ENCODE assay signal across 28 mouse cellular contexts in the genomic region with DNA sequence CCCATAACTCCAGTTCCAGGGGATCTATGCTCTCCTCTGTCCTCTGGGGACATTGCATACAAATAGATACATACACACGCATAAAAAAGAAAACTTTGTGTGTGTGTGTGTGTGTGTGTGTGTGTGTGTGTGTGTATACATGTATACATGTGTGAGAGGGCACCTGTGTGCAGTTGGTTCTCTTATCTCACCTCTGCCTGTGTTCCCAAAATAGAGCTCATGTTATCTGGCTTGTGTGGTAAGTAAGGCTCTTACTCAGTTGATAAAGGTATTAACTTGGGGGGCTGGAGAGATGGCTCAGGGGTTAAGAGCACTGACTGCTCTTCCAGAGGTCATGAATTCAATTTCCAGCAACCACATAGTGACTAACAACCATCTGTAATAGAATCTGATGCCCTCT. TPM values are rescaled to one million over a fixed set of nuclear protein-coding genes. Genes with fewer than 3 reads are reported as not detected.
A peak's percentile ranks its signal among the peaks of the same experiment; 100 is the strongest.
DNase-seq lines count a peak whose midpoint lies in the region; ATAC-seq and TF ChIP-seq lines count a peak whose summit lies in the region.
"Had no signal": no experiment of that assay in that cellular context is flagged by ENCODE, and none has a peak within 500 bp of the region (broad histone marks: within the 10 kb centered on the region; RNA-seq: fewer than 3 reads in every experiment).

No protein-coding gene starts in this region.

- TF ChIP-seq EP300 in liver, embryonic 14.5 days (IDR thresholded peaks at IDR 0.05; ENCODE audit: low read depth): peak; percentile 40; the same call in 1 of the 2 replicates

- H3K4me3 ChIP-seq in heart, embryonic 13.5 days: no peak overlapping the region
- no peak overlapping the region for H3K4me3 ChIP-seq in liver, embryonic 12.5 days
- no peak overlapping the region for H3K4me3 ChIP-seq in liver, embryonic 14.5 days (ENCODE audit: insufficient read depth in 1 of 2, low read depth in 2 of 2, low read length in 2 of 2)
- H3K4me3 ChIP-seq: forebrain, embryonic 10.5 days; forebrain, embryonic 13.5 days; heart, adult 2 months; heart, embryonic 10.5 days; heart, embryonic 15.5 days; hindbrain, embryonic 12.5 days; hindbrain, embryonic 15.5 days had no signal

- H3K4me1 ChIP-seq in heart, embryonic 13.5 days: peaks cover 20% of the 10 kb centered on the region
- H3K4me1 ChIP-seq in liver, embryonic 12.5 days: peaks cover 34% of the 10 kb centered on the region
- peaks cover 9 to 12% of the 10 kb centered on the region in 2 experiments for H3K4me1 ChIP-seq in liver, embryonic 14.5 days (replicated peaks; ENCODE audit: control insufficient read depth in 2 of 2, insufficient read depth in 2 of 2, low read length in 1 of 2)
- H3K4me1 ChIP-seq: forebrain, embryonic 13.5 days; hindbrain, embryonic 12.5 days; hindbrain, embryonic 15.5 days had no signal

- no peak overlapping the region for H3K9ac ChIP-seq in heart, embryonic 13.5 days
- H3K9ac ChIP-seq in liver, embryonic 12.5 days: no peak overlapping the region
- H3K9ac ChIP-seq in liver, embryonic 14.5 days (replicated peaks): no peak overlapping the region
- H3K9ac ChIP-seq: forebrain, embryonic 13.5 days; heart, embryonic 15.5 days; hindbrain, embryonic 12.5 days; hindbrain, embryonic 15.5 days had no signal

- 39% methylated on average over 1 of the region's 1 CpGs for WGBS in heart, embryonic 13.5 days
- 77% methylated on average over 1 of the region's 1 CpGs for WGBS in liver, embryonic 12.5 days (ENCODE audit: insufficient replicate concordance)
- 44% methylated on average over 1 of the region's 1 CpGs for WGBS in liver, embryonic 14.5 days (ENCODE audit: insufficient replicate concordance)

- no peak for TF ChIP-seq CTCF in liver, embryonic 14.5 days (IDR thresholded peaks at IDR 0.05; ENCODE audit: low read depth)

- H3K27me3 ChIP-seq in heart, embryonic 13.5 days (replicated peaks): no peaks in the 10 kb centered on the region
- no peaks in the 10 kb centered on the region for H3K27me3 ChIP-seq in liver, embryonic 12.5 days (replicated peaks)
- no peaks in the 10 kb centered on the region for H3K27me3 ChIP-seq in liver, embryonic 14.5 days (ENCODE audit: control insufficient read depth, insufficient read depth, low read length)
- H3K27me3 ChIP-seq: CH12.LX; forebrain, embryonic 13.5 days; heart, embryonic 15.5 days; hindbrain, embryonic 12.5 days; hindbrain, embryonic 15.5 days had no signal

- intact Hi-C loops in heart, postnatal 14 days (cut with DNase I): no loop called here

- DNase-seq in heart, postnatal 14 days: no peak
- DNase-seq in liver: no peak
- DNase-seq in liver, embryonic 14.5 days (ENCODE audit: low read depth in 3 of 3, low spot score in 3 of 3): peak in 2 of 3 experiments; percentile 4 to 20
- no peak for DNase-seq in kidney, adult 18-20 months
- DNase-seq in spleen, adult 12 weeks (ENCODE audit: low spot score): no peak
- DNase-seq: adrenal gland, adult 2 months; adrenal gland, postnatal 14 days; B cell, adult 2 months; cerebellum, adult 11-12 months; cerebellum, adult 8-10 months; cerebellum, postnatal 14 days; gastrocnemius, postnatal 10 days; gastrocnemius, postnatal 36 days; heart, adult 2 months; heart, postnatal 10 days had no signal

- H3K4me2 ChIP-seq in heart, embryonic 13.5 days: no peak overlapping the region
- peak overlapping the region; percentile 4; the same call in 1 of the 2 replicates for H3K4me2 ChIP-seq in liver, embryonic 12.5 days
- H3K4me2 ChIP-seq in liver, embryonic 14.5 days (ENCODE audit: low read depth): no peak overlapping the region
- H3K4me2 ChIP-seq: forebrain, embryonic 13.5 days; heart, embryonic 15.5 days; hindbrain, embryonic 12.5 days; hindbrain, embryonic 15.5 days had no signal

- H3K36me3 ChIP-seq in heart, embryonic 13.5 days: no peaks in the 10 kb centered on the region
- H3K36me3 ChIP-seq in liver, embryonic 12.5 days: no peaks in the 10 kb centered on the region
- no peaks in the 10 kb centered on the region for H3K36me3 ChIP-seq in liver, embryonic 14.5 days (replicated peaks; ENCODE audit: control insufficient read depth, insufficient read depth, low read depth)
- H3K36me3 ChIP-seq: forebrain, embryonic 10.5 days; heart, embryonic 10.5 days; heart, embryonic 15.5 days; hindbrain, embryonic 12.5 days; hindbrain, embryonic 15.5 days had no signal

- no peak for ATAC-seq in heart, embryonic 13.5 days (ENCODE audit: extremely low read depth, insufficient number of reproducible peaks, low FRiP score, low TSS enrichment)
- peak; percentile 69 for ATAC-seq in liver, embryonic 12.5 days
- peak; percentile 53; the same call in 1 of the 2 replicates for ATAC-seq in liver, embryonic 14.5 days (ENCODE audit: insufficient read depth)
- ATAC-seq in megakaryocyte progenitor cell, adult 5-6 weeks (replicated peaks; ENCODE audit: poor library complexity): peak; percentile 34; the same call in 1 of the 2 replicates
- ATAC-seq: forebrain, embryonic 13.5 days; forebrain, embryonic 16.5 days had no signal

- peak overlapping the region; percentile 29 for H3K27ac ChIP-seq in heart, embryonic 13.5 days (replicated peaks)
- peak overlapping the region; percentile 23; the same call in 1 of the 2 replicates for H3K27ac ChIP-seq in liver, embryonic 12.5 days
- no peak overlapping the region for H3K27ac ChIP-seq in liver, embryonic 14.5 days
- H3K27ac ChIP-seq: forebrain, embryonic 10.5 days; forebrain, embryonic 13.5 days; heart, adult 2 months; heart, embryonic 10.5 days; heart, embryonic 15.5 days; hindbrain, embryonic 12.5 days; hindbrain, embryonic 15.5 days had no signal

- no peaks in the 10 kb centered on the region for H3K9me3 ChIP-seq in heart, embryonic 13.5 days
- H3K9me3 ChIP-seq in liver, embryonic 12.5 days (replicated peaks): no peaks in the 10 kb centered on the region
- no peaks in the 10 kb centered on the region for H3K9me3 ChIP-seq in liver, embryonic 14.5 days (ENCODE audit: control insufficient read depth, low read length)
- H3K9me3 ChIP-seq: forebrain, embryonic 10.5 days; forebrain, embryonic 13.5 days; G1E; heart, embryonic 10.5 days; heart, embryonic 15.5 days; hindbrain, embryonic 12.5 days; hindbrain, embryonic 15.5 days had no signal

RNA-seq across cellular contexts. Expression of gene Csnk1g1, which starts 8.3 kb away (rescaled TPM):
- polyA plus RNA-seq in heart, embryonic 13.5 days (2015; fragmentation: Nextera tagmentation; extraction: Ambion mirVana): 12.0 and 12.5 TPM in 2 replicates
- total RNA-seq in heart, postnatal 14 days (2021): 10 to 100 TPM; 12.4 to 13.7 TPM
- 7.1 and 7.4 TPM in 2 replicates for polyA plus RNA-seq in liver, embryonic 12.5 days (2016; fragmentation: Nextera tagmentation; extraction: Ambion mirVana)
- polyA plus RNA-seq in liver, embryonic 14.5 days (2012; rRNA removed): 1.6 and 2.5 TPM in 2 replicates
- polyA plus RNA-seq in liver, embryonic 14.5 days (2014; fragmentation: Nextera tagmentation; extraction: Ambion mirVana): 3.5 and 3.7 TPM in 2 replicates
- 18.9 and 26.5 TPM in 2 replicates for total RNA-seq in megakaryocyte progenitor cell, adult 5-6 weeks (2015)
- 8.7 and 15.6 TPM in 2 replicates for total RNA-seq in megakaryocyte progenitor cell, adult 5-6 weeks (2017)

RNA-seq across cellular contexts. Expression of gene Trip4, which starts 8.4 kb away (rescaled TPM):
- 21.3 and 22.4 TPM in 2 replicates for polyA plus RNA-seq in heart, embryonic 13.5 days (2015; fragmentation: Nextera tagmentation; extraction: Ambion mirVana)
- 10 to 100 TPM; 18.9 to 19.0 TPM for total RNA-seq in heart, postnatal 14 days (2021)
- 17.4 and 18.3 TPM in 2 replicates for polyA plus RNA-seq in liver, embryonic 12.5 days (2016; fragmentation: Nextera tagmentation; extraction: Ambion mirVana)
- 2.2 and 4.6 TPM in 2 replicates for polyA plus RNA-seq in liver, embryonic 14.5 days (2012; rRNA removed)
- polyA plus RNA-seq in liver, embryonic 14.5 days (2014; fragmentation: Nextera tagmentation; extraction: Ambion mirVana): 9.9 and 10.2 TPM in 2 replicates
- total RNA-seq in megakaryocyte progenitor cell, adult 5-6 weeks (2015): 15.1 and 17.0 TPM in 2 replicates
- 18.4 and 21.1 TPM in 2 replicates for total RNA-seq in megakaryocyte progenitor cell, adult 5-6 weeks (2017)

RNA-seq across cellular contexts. Expression of gene Pclaf, which starts 27.0 kb away (rescaled TPM):
- 99.5 and 114 TPM in 2 replicates for polyA plus RNA-seq in heart, embryonic 13.5 days (2015; fragmentation: Nextera tagmentation; extraction: Ambion mirVana)
- 1 to 10 TPM; 3.8 to 8.1 TPM for total RNA-seq in heart, postnatal 14 days (2021)
- polyA plus RNA-seq in liver, embryonic 12.5 days (2016; fragmentation: Nextera tagmentation; extraction: Ambion mirVana): 126 TPM in 2 replicates
- polyA plus RNA-seq in liver, embryonic 14.5 days (2012; rRNA removed): 31.1 and 61.8 TPM in 2 replicates
- 73.0 and 78.6 TPM in 2 replicates for polyA plus RNA-seq in liver, embryonic 14.5 days (2014; fragmentation: Nextera tagmentation; extraction: Ambion mirVana)
- total RNA-seq in megakaryocyte progenitor cell, adult 5-6 weeks (2015): 90.5 and 107 TPM in 2 replicates
- 256 and 269 TPM in 2 replicates for total RNA-seq in megakaryocyte progenitor cell, adult 5-6 weeks (2017)
- total RNA-seq: gastrocnemius, adult 18-20 months had no signal

Comparison
In these comparisons a context has a peak if more than half of its experiments do, and no peak if none do; other contexts are left out.
1. DNase-seq: peak in liver, embryonic 14.5 days (2 of 3); none in heart, postnatal 14 days (0 of 2), liver (single experiment), kidney, adult 18-20 months (single experiment) and spleen, adult 12 weeks (single experiment).